ENCODE assay signal across 15 mouse cellular contexts in genomic region chr16:87665246-87665645, GRCm38 (mm10). TPM values are rescaled to one million over a fixed set of nuclear protein-coding genes. Genes with fewer than 3 reads are reported as not detected.
DNase-seq lines count a peak whose midpoint lies in the region; ATAC-seq and TF ChIP-seq lines count a peak whose summit lies in the region.
"Had no signal": no experiment of that assay in that cellular context is flagged by ENCODE, and none has a peak within 500 bp of the region (broad histone marks: within the 10 kb centered on the region; RNA-seq: fewer than 3 reads in every experiment).

No protein-coding gene starts in this region.

- no peaks in the 10 kb centered on the region for H3K27me3 ChIP-seq in lung, postnatal 0 days (replicated peaks; ENCODE audit: insufficient read depth, low read length)
- no peaks in the 10 kb centered on the region for H3K27me3 ChIP-seq in Patski
- H3K27me3 ChIP-seq in intestine, embryonic 14.5 days (replicated peaks; ENCODE audit: control insufficient read depth, insufficient read depth, low read length) = no peaks in the 10 kb centered on the region
- H3K27me3 ChIP-seq in stomach, postnatal 0 days (ENCODE audit: control insufficient read depth, insufficient read depth, low read length) = no peaks in the 10 kb centered on the region
- H3K27me3 ChIP-seq in midbrain, embryonic 10.5 days (ENCODE audit: low read depth, poor library complexity, severe bottlenecking) = no peaks in the 10 kb centered on the region
- H3K27me3 ChIP-seq in forebrain, embryonic 12.5 days = no peaks in the 10 kb centered on the region
- H3K27me3 ChIP-seq: hindbrain, embryonic 15.5 days; liver, embryonic 13.5 days had no signal

- H3K4me2 ChIP-seq in lung, postnatal 0 days (replicated peaks; ENCODE audit: low read depth, low read length) = peak overlapping the region; percentile 12; the same call in 1 of the 2 replicates
- H3K4me2 ChIP-seq in intestine, embryonic 14.5 days (ENCODE audit: low read length) = no peak overlapping the region
- no peak overlapping the region for H3K4me2 ChIP-seq in stomach, postnatal 0 days (replicated peaks; ENCODE audit: low read depth)
- no peak overlapping the region for H3K4me2 ChIP-seq in forebrain, embryonic 12.5 days
- H3K4me2 ChIP-seq: hindbrain, embryonic 15.5 days; liver, embryonic 13.5 days had no signal

- no peak overlapping the region for H3K4me3 ChIP-seq in lung, postnatal 0 days (ENCODE audit: low read depth, low read length)
- no peak overlapping the region for H3K4me3 ChIP-seq in intestine, embryonic 14.5 days (ENCODE audit: low read depth, low read length)
- no peak overlapping the region for H3K4me3 ChIP-seq in stomach, postnatal 0 days (ENCODE audit: low read depth, low read length)
- no peak overlapping the region for H3K4me3 ChIP-seq in midbrain, embryonic 10.5 days
- no peak overlapping the region for H3K4me3 ChIP-seq in forebrain, embryonic 12.5 days (replicated peaks)
- H3K4me3 ChIP-seq: embryonic facial prominence, embryonic 10.5 days; hindbrain, embryonic 15.5 days; liver, embryonic 13.5 days had no signal

- H3K4me1 ChIP-seq in lung, postnatal 0 days (ENCODE audit: insufficient read depth, low read depth, low read length) = peaks cover 4% of the 10 kb centered on the region; the same call in 1 of the 2 replicates
- H3K4me1 ChIP-seq in intestine, embryonic 14.5 days (replicated peaks; ENCODE audit: control insufficient read depth, insufficient read depth, low read length) = no peaks in the 10 kb centered on the region
- H3K4me1 ChIP-seq in stomach, postnatal 0 days (replicated peaks; ENCODE audit: control insufficient read depth, insufficient read depth) = no peaks in the 10 kb centered on the region
- no peaks in the 10 kb centered on the region for H3K4me1 ChIP-seq in midbrain, embryonic 10.5 days
- no peaks in the 10 kb centered on the region for H3K4me1 ChIP-seq in forebrain, embryonic 12.5 days
- H3K4me1 ChIP-seq: hindbrain, embryonic 15.5 days had no signal

- TF ChIP-seq EP300 in lung, postnatal 0 days (IDR thresholded peaks at IDR 0.05) = no peak
- TF ChIP-seq EP300 in stomach, postnatal 0 days (optimal IDR thresholded peaks at IDR 0.05) = no peak

- POLR2A ChIA-PET in Patski (lab: Charles Lee) = no interaction called here

- no peaks in the 10 kb centered on the region for H3K36me3 ChIP-seq in lung, postnatal 0 days (ENCODE audit: insufficient read depth, low read length)
- no peaks in the 10 kb centered on the region for H3K36me3 ChIP-seq in intestine, embryonic 14.5 days (ENCODE audit: control insufficient read depth, insufficient read depth, low read length)
- H3K36me3 ChIP-seq in stomach, postnatal 0 days (ENCODE audit: control insufficient read depth, insufficient read depth, low read length) = no peaks in the 10 kb centered on the region
- no peaks in the 10 kb centered on the region for H3K36me3 ChIP-seq in midbrain, embryonic 10.5 days
- H3K36me3 ChIP-seq in forebrain, embryonic 12.5 days (replicated peaks) = no peaks in the 10 kb centered on the region
- H3K36me3 ChIP-seq: embryonic facial prominence, embryonic 10.5 days; hindbrain, embryonic 15.5 days; liver, embryonic 13.5 days had no signal

- no peak overlapping the region for H3K9ac ChIP-seq in lung, postnatal 0 days (replicated peaks; ENCODE audit: low read depth)
- no peak overlapping the region for H3K9ac ChIP-seq in intestine, embryonic 14.5 days (ENCODE audit: low read length)
- no peak overlapping the region for H3K9ac ChIP-seq in stomach, postnatal 0 days (ENCODE audit: low read length)
- no peak overlapping the region for H3K9ac ChIP-seq in forebrain, embryonic 12.5 days
- H3K9ac ChIP-seq: hindbrain, embryonic 15.5 days; liver, embryonic 13.5 days had no signal

- no peak for ATAC-seq in lung, postnatal 0 days
- ATAC-seq in Patski = peak; percentile 95
- ATAC-seq in intestine, embryonic 14.5 days (replicated peaks; ENCODE audit: low FRiP score, low TSS enrichment, low read depth) = 0 out of 2 replicates have a peak, but pooled peaks have one; percentile 50
- ATAC-seq in stomach, postnatal 0 days (ENCODE audit: low FRiP score, low TSS enrichment) = peak; percentile 90
- ATAC-seq in forebrain, embryonic 12.5 days (ENCODE audit: low FRiP score) = no peak

- TF ChIP-seq CTCF in lung, postnatal 0 days (IDR thresholded peaks at IDR 0.05) = no peak
- no peak for TF ChIP-seq CTCF in Patski (IDR thresholded peaks at IDR 0.05)
- no peak for TF ChIP-seq CTCF in stomach, postnatal 0 days (IDR thresholded peaks at IDR 0.05; ENCODE audit: low read depth)

- H3K9me3 ChIP-seq in lung, postnatal 0 days (ENCODE audit: low read length) = no peaks in the 10 kb centered on the region
- no peaks in the 10 kb centered on the region for H3K9me3 ChIP-seq in intestine, embryonic 14.5 days (ENCODE audit: control insufficient read depth, low read length)
- H3K9me3 ChIP-seq in stomach, postnatal 0 days (ENCODE audit: control insufficient read depth, low read length) = no peaks in the 10 kb centered on the region
- H3K9me3 ChIP-seq in midbrain, embryonic 10.5 days (replicated peaks) = no peaks in the 10 kb centered on the region
- no peaks in the 10 kb centered on the region for H3K9me3 ChIP-seq in forebrain, embryonic 12.5 days
- H3K9me3 ChIP-seq: embryonic facial prominence, embryonic 10.5 days; hindbrain, embryonic 15.5 days; liver, embryonic 13.5 days had no signal

- CTCF ChIA-PET in Patski (lab: Charles Lee) = no interaction called here

- no peak overlapping the region for H3K27ac ChIP-seq in lung, postnatal 0 days (ENCODE audit: low read length)
- no peak overlapping the region for H3K27ac ChIP-seq in intestine, embryonic 14.5 days (ENCODE audit: low read depth)
- no peak overlapping the region for H3K27ac ChIP-seq in stomach, postnatal 0 days (replicated peaks)
- no peak overlapping the region for H3K27ac ChIP-seq in midbrain, embryonic 10.5 days (replicated peaks)
- H3K27ac ChIP-seq in forebrain, embryonic 12.5 days = no peak overlapping the region
- H3K27ac ChIP-seq: embryonic facial prominence, embryonic 10.5 days; hindbrain, embryonic 15.5 days; liver, embryonic 13.5 days had no signal

- 57% methylated on average over 9 of the region's 9 CpGs for WGBS in lung, postnatal 0 days
- WGBS in intestine, embryonic 14.5 days = 78% methylated on average over 9 of the region's 9 CpGs
- WGBS in stomach, postnatal 0 days = 64% methylated on average over 9 of the region's 9 CpGs
- 81% methylated on average over 9 of the region's 9 CpGs for WGBS in midbrain, embryonic 10.5 days
- 76% methylated on average over 9 of the region's 9 CpGs for WGBS in forebrain, embryonic 12.5 days

- peak; percentile 66 for DNase-seq in lung, postnatal 0 days (ENCODE audit: low spot score)
- DNase-seq in lung, adult 18-20 months = no peak
- DNase-seq in Patski (ENCODE audit: low read depth, low spot score) = peak; percentile 54
- DNase-seq in intestine, embryonic 14.5 days (ENCODE audit: low spot score) = no peak
- DNase-seq in stomach, postnatal 0 days (ENCODE audit: low spot score) = peak; percentile 55
- DNase-seq in midbrain, embryonic 10.5 days (ENCODE audit: low spot score) = no peak
- DNase-seq: cerebellum, postnatal 25 days; gastrocnemius, postnatal 14 days; heart, postnatal 14 days; liver, embryonic 13.5 days; lung, postnatal 10 days; right cerebral cortex, postnatal 25 days had no signal

- in situ Hi-C loops in Patski (cut with MboI; ENCODE audit: low pct_unique_long_range_greater_than_20kb) = no loop called here

RNA-seq across cellular contexts. Expression of gene Bach1, which starts 33.5 kb away (rescaled TPM):
- 13.1 and 13.7 TPM in 2 replicates for polyA plus RNA-seq in lung, postnatal 0 days (2015; fragmentation: Nextera tagmentation; extraction: Ambion mirVana)
- 12.9 TPM for polyA plus RNA-seq in Patski (2021)
- polyA plus RNA-seq in intestine, embryonic 14.5 days (2014; fragmentation: Nextera tagmentation; extraction: Ambion mirVana) = 13.6 and 14.5 TPM in 2 replicates
- 4.3 and 5.3 TPM in 2 replicates for polyA plus RNA-seq in stomach, postnatal 0 days (2015; fragmentation: Nextera tagmentation; extraction: Ambion mirVana)
- polyA plus RNA-seq in midbrain, embryonic 10.5 days (2016; fragmentation: Nextera tagmentation; extraction: Ambion mirVana) = 12.9 and 14.4 TPM in 2 replicates
- polyA plus RNA-seq in forebrain, embryonic 12.5 days (2016; fragmentation: Nextera tagmentation; extraction: Ambion mirVana) = 19.3 and 19.4 TPM in 2 replicates

Comparison
In these comparisons a context has a peak if more than half of its experiments do, and no peak if none do; other contexts are left out.
1. DNase-seq: peak in lung, postnatal 0 days (single experiment), Patski (single experiment) and stomach, postnatal 0 days (single experiment); none in lung, adult 18-20 months (0 of 2), intestine, embryonic 14.5 days (single experiment) and midbrain, embryonic 10.5 days (single experiment).
2. ATAC-seq: peak in Patski (single experiment), intestine, embryonic 14.5 days (single experiment) and stomach, postnatal 0 days (single experiment); none in lung, postnatal 0 days (single experiment) and forebrain, embryonic 12.5 days (single experiment).